Mouse (Mus musculus) heart, adult 2 months (tissue): ENCODE results near the gene Tnfrsf1b. TPM values are rescaled to one million over a fixed set of nuclear protein-coding genes. Genes with fewer than 3 reads are reported as not detected.
A peak's percentile ranks its signal among the peaks of the same experiment; 100 is the strongest.

ENCODE experiments used
- DNase-seq, 2 experiments: peaks; one replicate each; pipeline ENCODE4 v3.0.0; 2021
- H3K27ac ChIP-seq: fragments of 200-600 bp; 2 replicates; pipeline ENCODE4 v1.8.1; 2022
- H3K27me3 ChIP-seq: fragments of 200-500 bp; 2 replicates; pipeline ENCODE4 v1.6.1; 2012; ENCODE audit warnings: mild to moderate bottlenecking, low read length, inconsistent platforms, mixed read lengths; ENCODE audit not compliant: control insufficient read depth, insufficient read depth
- H3K36me3 ChIP-seq: fragments of 200-500 bp; 2 replicates; pipeline ENCODE4 v1.6.1; 2012; ENCODE audit warnings: low read length, inconsistent platforms; ENCODE audit not compliant: control insufficient read depth, insufficient read depth
- H3K4me1 ChIP-seq: fragments of 200-500 bp; 2 replicates; pipeline ENCODE4 v1.6.1; 2011; ENCODE audit warnings: low read length; ENCODE audit not compliant: control insufficient read depth, insufficient read depth
- H3K4me3 ChIP-seq: fragments of 200-600 bp; 2 replicates; pipeline ENCODE4 v1.8.1; 2022
- H3K79me2 ChIP-seq: fragments of 200-500 bp; replicated peaks from 2 replicates; pipeline ENCODE4 v1.6.1; 2012; ENCODE audit warnings: mild to moderate bottlenecking, inconsistent platforms, low read length, moderate library complexity, mixed read lengths; ENCODE audit not compliant: control insufficient read depth, insufficient read depth
- H3K9ac ChIP-seq: fragments of 200-500 bp; 2 replicates; pipeline ENCODE4 v1.6.1; 2012; ENCODE audit warnings: low read depth, mild to moderate bottlenecking, control low read depth, inconsistent platforms, low read length, mixed read lengths
- CTCF ChIP-seq: fragments of 200-600 bp; IDR thresholded peaks from 2 replicates; pipeline ENCODE4 v1.8.1; 2022; ENCODE audit warnings: antibody characterized with exemption, mild to moderate bottlenecking, moderate library complexity
- EP300 ChIP-seq: fragments of 200-500 bp; IDR thresholded peaks from 2 replicates; pipeline ENCODE4 v1.6.1; 2011; ENCODE audit warnings: low read depth, low read length, control low read depth; ENCODE audit not compliant: insufficient read depth
- POLR2A ChIP-seq: fragments of 200-500 bp; IDR thresholded peaks from 2 replicates; pipeline ENCODE4 v1.6.1; 2011; ENCODE audit warnings: mild to moderate bottlenecking, low read depth, low read length, control low read depth; ENCODE audit not compliant: insufficient read depth
- WGBS: fragments of 180-500 bp; shearing (Covaris S2); methylation state at CpG from one replicate; pipeline ENCODE4 v1.1.7; 2018; 5-methylcytosine and 5-hydroxymethylcytosine counted together
- intact Hi-C: fragments of 180-260 bp; cut with DNase I; formaldehyde crosslinking; loops from one replicate; pipeline ENCODE4 v1.15.1; 2025
- polyA plus RNA-seq: library from polyadenylated mRNA; depleted of rRNA; stranded (reverse); fragments of >200 nt; gene quantifications from 2 replicates; pipeline ENCODE4 v1.2.3, GENCODE M21; 2012
- total RNA-seq, 2 experiments: library from RNA; stranded (reverse); gene quantifications; 2 replicates each; pipeline ENCODE4 v1.2.3; 2021

Tnfrsf1b gene
- total and polyA plus RNA-seq, 3 experiments = 4.8 to 7.6 (median 5.4) TPM

GRCm38 (mm10) chr4:145252611-145253010 lies 5.9 kb upstream of the Tnfrsf1b start:
- Histone ChIP-seq H3K9ac (no peak overlapping the region), H3K79me2 (no peaks in the 10 kb centered on the region), H3K27me3 (no peaks in the 10 kb centered on the region), H3K27ac (no peak overlapping the region), H3K4me1 (peaks cover 4% of the 10 kb centered on the region; the same call in 1 of the 2 replicates), H3K4me3 (no peak overlapping the region), H3K36me3 (no peaks in the 10 kb centered on the region)
- intact Hi-C loops = no loop called here
- 75% methylated on average over 8 of the region's 8 CpGs for WGBS
- DNase-seq = no peak
- TF ChIP-seq CTCF (no peak), EP300 (no peak), POLR2A (no peak)

GRCm38 (mm10) chr4:145251546-145251945 lies 4.9 kb upstream of the Tnfrsf1b start:
- DNase-seq = no peak
- H3K4me3 ChIP-seq = no peak overlapping the region
- H3K79me2 ChIP-seq = no peaks in the 10 kb centered on the region
- H3K9ac ChIP-seq = no peak overlapping the region
- H3K27ac ChIP-seq = no peak overlapping the region
- 91% methylated on average over 4 of the region's 4 CpGs for WGBS
- TF ChIP-seq POLR2A = no peak
- no peak for TF ChIP-seq EP300
- TF ChIP-seq CTCF = no peak
- no peaks in the 10 kb centered on the region for H3K36me3 ChIP-seq
- H3K27me3 ChIP-seq = no peaks in the 10 kb centered on the region
- intact Hi-C loops = loop anchor here (2.0 kb wide), 1 partner anchor 13 kb away; no protein-coding TSS in a partner anchor
- H3K4me1 ChIP-seq = peaks cover 2% of the 10 kb centered on the region; the same call in 1 of the 2 replicates

- intact Hi-C loops = loop anchor here (2.0 kb wide), 1 partner anchor 15 kb away; no protein-coding TSS in a partner anchor
- no peak for DNase-seq
- no peaks in the 10 kb centered on the region for H3K36me3 ChIP-seq
- peaks cover 9% of the 10 kb centered on the region for H3K4me1 ChIP-seq
- H3K79me2 ChIP-seq = no peaks in the 10 kb centered on the region
- WGBS = 69% methylated on average over 4 of the region's 4 CpGs
- TF ChIP-seq POLR2A (no peak), CTCF (no peak), EP300 (no peak)
- H3K27ac ChIP-seq = no peak overlapping the region
- no peak overlapping the region for H3K9ac ChIP-seq
- H3K4me3 ChIP-seq = no peak overlapping the region
- no peaks in the 10 kb centered on the region for H3K27me3 ChIP-seq
These were observed 3.3 kb upstream of the Tnfrsf1b start for GRCm38 (mm10) chr4:145250002-145250401.

GRCm38 (mm10) chr4:145247556-145247955 lies 886 bp upstream of the Tnfrsf1b start:
- no peaks in the 10 kb centered on the region for H3K79me2 ChIP-seq
- H3K27ac ChIP-seq = no peak overlapping the region
- H3K4me1 ChIP-seq = peaks cover 10% of the 10 kb centered on the region
- intact Hi-C loops = loop anchor here (2.0 kb wide), 2 partner anchors 33 to 39 kb away; no protein-coding TSS in a partner anchor
- no peaks in the 10 kb centered on the region for H3K36me3 ChIP-seq
- no peaks in the 10 kb centered on the region for H3K27me3 ChIP-seq
- DNase-seq = no peak
- 80% methylated on average over 2 of the region's 2 CpGs for WGBS
- no peak overlapping the region for H3K4me3 ChIP-seq
- no peak overlapping the region for H3K9ac ChIP-seq
- no peak for TF ChIP-seq CTCF
- TF ChIP-seq EP300 = no peak
- no peak for TF ChIP-seq POLR2A

- intact Hi-C loops = no loop called here
- H3K9ac ChIP-seq = no peak overlapping the region
- no peak for TF ChIP-seq EP300
- H3K4me3 ChIP-seq = peak overlapping the region; percentile 74
- no peaks in the 10 kb centered on the region for H3K79me2 ChIP-seq
- DNase-seq = no peak
- H3K27ac ChIP-seq = peak overlapping the region; percentile 80
- H3K27me3 ChIP-seq = no peaks in the 10 kb centered on the region
- no peaks in the 10 kb centered on the region for H3K36me3 ChIP-seq
- 84% methylated on average over 3 of the region's 3 CpGs for WGBS
- peaks cover 14% of the 10 kb centered on the region for H3K4me1 ChIP-seq
These were observed 1.1 kb downstream of the Tnfrsf1b start for GRCm38 (mm10) chr4:145245581-145245980.

GRCm38 (mm10) chr4:145244676-145245075 lies 2.0 kb downstream of the Tnfrsf1b start:
- intact Hi-C loops = no loop called here
- Histone ChIP-seq H3K27me3 (no peaks in the 10 kb centered on the region), H3K4me1 (peaks cover 20% of the 10 kb centered on the region), H3K9ac (no peak overlapping the region), H3K36me3 (peaks cover 2% of the 10 kb centered on the region; the same call in 1 of the 2 replicates), H3K4me3 (no peak overlapping the region), H3K27ac (no peak overlapping the region), H3K79me2 (no peaks in the 10 kb centered on the region)
- TF ChIP-seq CTCF (no peak), POLR2A (no peak), EP300 (no peak)
- DNase-seq = no peak
- WGBS = 88% methylated on average over 2 of the region's 2 CpGs
